Mouse (Mus musculus): ENCODE results near the gene Fnip2. TPM values are rescaled to one million over a fixed set of nuclear protein-coding genes. Genes with fewer than 3 reads are reported as not detected.

The Fnip2 gene
- 4.3 and 4.4 TPM in 2 replicates for polyA plus RNA-seq (2016; fragmentation: Nextera tagmentation; extraction: Ambion mirVana)

GRCm38 (mm10) chr3:79567703-79568362, at the start of gene Fnip2:
TSS of gene Fnip2 (minus strand) at chr3:79567796.
- no peaks in the 10 kb centered on the region for H3K9me3 ChIP-seq (replicated peaks)
- H3K36me3 ChIP-seq: no peaks in the 10 kb centered on the region
- peak within 1 kb of the TSS; percentile 90 for H3K27ac ChIP-seq (replicated peaks)
- peak; percentile 96 for DNase-seq (ENCODE audit: low spot score)
- under 1% methylated on average over 52 of the region's 55 CpGs for WGBS
- H3K27me3 ChIP-seq (ENCODE audit: low read depth, poor library complexity, severe bottlenecking): 0 out of 2 replicates have a peak, but pooled peaks cover 5% of the 10 kb centered on the region
- peaks cover 19% of the 10 kb centered on the region for H3K4me1 ChIP-seq
- H3K4me3 ChIP-seq: peak within 1 kb of the TSS; percentile 87

GRCm38 (mm10) chr3:79609886-79610285, 42.3 kb upstream of the Fnip2 start:
- DNase-seq (ENCODE audit: low spot score): no peak
- Histone ChIP-seq H3K4me3 (no peak overlapping the region), H3K9me3 (replicated peaks) (no peaks in the 10 kb centered on the region; the same call in 1 of the 2 replicates), H3K4me1 (no peaks in the 10 kb centered on the region), H3K27me3 (ENCODE audit: low read depth, poor library complexity, severe bottlenecking) (no peaks in the 10 kb centered on the region), H3K27ac (replicated peaks) (no peak overlapping the region), H3K36me3 (peaks cover 75% of the 10 kb centered on the region)
- 90% methylated on average over 2 of the region's 2 CpGs for WGBS

- Histone ChIP-seq H3K36me3 (peaks cover 77% of the 10 kb centered on the region), H3K9me3 (replicated peaks) (no peaks in the 10 kb centered on the region), H3K4me3 (no peak overlapping the region), H3K27me3 (ENCODE audit: low read depth, poor library complexity, severe bottlenecking) (no peaks in the 10 kb centered on the region), H3K4me1 (peaks cover 19% of the 10 kb centered on the region), H3K27ac (replicated peaks) (no peak overlapping the region)
- WGBS: 94% methylated on average over 7 of the region's 7 CpGs
- no peak for DNase-seq (ENCODE audit: low spot score)
Measured at GRCm38 (mm10) chr3:79595468-79595867, 27.9 kb upstream of the Fnip2 start.

DNA sequence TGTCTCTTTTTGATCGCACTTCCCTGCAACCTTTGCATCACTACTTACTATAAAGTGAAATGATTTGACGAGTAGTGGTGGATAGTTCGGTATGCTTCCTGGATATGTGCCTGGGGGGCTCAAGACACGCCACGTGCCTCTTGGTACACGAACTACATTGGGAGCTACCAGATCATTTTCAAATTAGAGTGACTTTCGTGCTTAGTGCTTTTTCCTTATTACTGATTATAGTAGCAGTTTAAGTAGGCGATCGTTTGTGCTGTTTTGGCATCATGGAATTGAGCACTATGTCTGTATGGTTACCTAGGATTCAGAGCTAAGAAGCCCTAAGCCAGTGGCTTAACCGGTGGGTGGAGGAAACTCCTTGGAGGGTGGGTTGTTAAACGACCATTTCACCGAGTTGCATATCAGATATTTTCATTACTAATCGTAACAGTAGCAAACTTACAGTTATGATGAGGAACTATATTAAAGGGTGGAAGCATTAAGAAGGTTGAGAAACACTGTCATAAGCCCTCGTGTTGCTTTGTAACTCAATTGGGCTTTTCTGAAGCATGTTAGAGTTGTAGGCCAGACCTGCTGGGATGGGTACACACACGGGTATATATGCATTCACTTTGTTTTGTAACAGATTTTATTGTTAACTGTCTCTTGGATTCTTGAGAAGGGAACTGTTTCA, 24.3 kb upstream of the Fnip2 start:
- Histone ChIP-seq H3K27ac (replicated peaks) (peak overlapping the region; percentile 95), H3K4me3 (peak overlapping the region; percentile 94), H3K27me3 (ENCODE audit: low read depth, poor library complexity, severe bottlenecking) (no peaks in the 10 kb centered on the region), H3K4me1 (peaks cover 22% of the 10 kb centered on the region), H3K9me3 (replicated peaks) (no peaks in the 10 kb centered on the region), H3K36me3 (peaks cover 42% of the 10 kb centered on the region)
- DNase-seq (ENCODE audit: low spot score): no peak
- WGBS: 9% methylated on average over 15 of the region's 15 CpGs

- Histone ChIP-seq H3K4me1 (peaks cover 24% of the 10 kb centered on the region), H3K4me3 (peak within 1 kb of the TSS; percentile 94), H3K27me3 (ENCODE audit: low read depth, poor library complexity, severe bottlenecking) (no peaks in the 10 kb centered on the region), H3K27ac (replicated peaks) (peak within 1 kb of the TSS; percentile 95), H3K36me3 (peaks cover 34% of the 10 kb centered on the region), H3K9me3 (replicated peaks) (no peaks in the 10 kb centered on the region)
- peak; percentile 85 for DNase-seq (ENCODE audit: low spot score)
- 3% methylated on average over 63 of the region's 63 CpGs for WGBS
Measured at GRCm38 (mm10) chr3:79590863-79591792, 23.5 kb upstream of the Fnip2 start, which contains the start of gene Ppid. TSS of gene Ppid (plus strand) at chr3:79591342.

GRCm38 (mm10) chr3:79589671-79590070, 22.1 kb upstream of the Fnip2 start:
- DNase-seq (ENCODE audit: low spot score): no peak
- WGBS: 83% methylated on average over 2 of the region's 2 CpGs
- Histone ChIP-seq H3K36me3 (peaks cover 19% of the 10 kb centered on the region), H3K9me3 (replicated peaks) (no peaks in the 10 kb centered on the region), H3K4me1 (peaks cover 24% of the 10 kb centered on the region), H3K4me3 (no peak overlapping the region), H3K27ac (replicated peaks) (no peak overlapping the region), H3K27me3 (ENCODE audit: low read depth, poor library complexity, severe bottlenecking) (no peaks in the 10 kb centered on the region)

DNA sequence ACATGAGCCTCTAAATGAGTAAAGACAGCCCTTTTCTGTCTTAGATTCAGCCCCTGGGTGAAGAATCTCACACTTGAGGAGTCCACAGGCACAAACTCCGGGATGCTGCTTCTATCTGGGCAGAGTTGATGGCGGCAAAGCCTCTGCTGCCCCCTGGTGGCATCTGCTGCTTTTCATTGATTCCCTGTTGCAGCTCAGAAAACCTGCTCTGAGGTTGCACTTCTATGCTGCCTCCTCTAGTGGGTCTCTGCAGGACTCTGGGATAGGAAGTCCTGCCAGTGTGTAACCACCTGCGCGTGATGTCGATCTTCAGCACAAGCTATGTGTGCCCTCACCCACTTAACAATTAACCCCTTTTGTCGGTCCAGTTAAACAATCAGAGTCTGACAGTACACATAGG, 19.2 kb upstream of the Fnip2 start:
- DNase-seq (ENCODE audit: low spot score): peak; percentile 92
- H3K27ac ChIP-seq (replicated peaks): no peak overlapping the region
- no peak overlapping the region for H3K4me3 ChIP-seq
- H3K4me1 ChIP-seq: peaks cover 12% of the 10 kb centered on the region; the same call in 1 of the 2 replicates
- no peaks in the 10 kb centered on the region for H3K27me3 ChIP-seq (ENCODE audit: low read depth, poor library complexity, severe bottlenecking)
- WGBS: 5% methylated on average over 6 of the region's 6 CpGs
- no peaks in the 10 kb centered on the region for H3K36me3 ChIP-seq
- no peaks in the 10 kb centered on the region for H3K9me3 ChIP-seq (replicated peaks)

- no peak for DNase-seq (ENCODE audit: low spot score)
- H3K4me3 ChIP-seq: no peak overlapping the region
- 87% methylated on average over 5 of the region's 5 CpGs for WGBS
- no peak overlapping the region for H3K27ac ChIP-seq (replicated peaks)
- no peaks in the 10 kb centered on the region for H3K9me3 ChIP-seq (replicated peaks)
- H3K27me3 ChIP-seq (ENCODE audit: low read depth, poor library complexity, severe bottlenecking): no peaks in the 10 kb centered on the region
- H3K4me1 ChIP-seq: peaks cover 19% of the 10 kb centered on the region
- no peaks in the 10 kb centered on the region for H3K36me3 ChIP-seq
Measured at GRCm38 (mm10) chr3:79579891-79580575, 12.4 kb upstream of the Fnip2 start.

DNA sequence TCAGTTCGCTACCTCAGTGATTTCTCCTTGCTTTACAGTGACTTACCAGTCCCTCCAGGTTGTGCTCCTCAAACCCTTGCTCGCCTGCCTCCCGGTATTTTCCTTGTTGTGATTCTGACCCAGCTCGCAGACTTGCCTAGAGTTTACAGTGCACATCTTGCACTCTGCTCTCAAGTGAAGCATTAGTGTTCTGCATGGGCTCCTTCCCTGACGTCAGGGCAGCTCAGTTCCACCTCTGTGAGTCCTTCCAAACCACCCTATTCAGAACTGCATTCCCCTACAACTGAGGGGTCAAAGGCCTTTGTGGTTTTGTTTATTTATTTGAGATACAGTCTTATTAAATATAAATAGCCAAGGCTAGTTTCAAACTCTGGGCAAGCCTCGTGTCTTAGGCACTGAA, 10.6 kb upstream of the Fnip2 start:
- H3K27ac ChIP-seq (replicated peaks): no peak overlapping the region
- H3K4me3 ChIP-seq: no peak overlapping the region
- H3K27me3 ChIP-seq (ENCODE audit: low read depth, poor library complexity, severe bottlenecking): no peaks in the 10 kb centered on the region
- WGBS: 68% methylated on average over 6 of the region's 6 CpGs
- H3K9me3 ChIP-seq (replicated peaks): no peaks in the 10 kb centered on the region
- peaks cover 19% of the 10 kb centered on the region for H3K4me1 ChIP-seq
- no peak for DNase-seq (ENCODE audit: low spot score)
- no peaks in the 10 kb centered on the region for H3K36me3 ChIP-seq

- Histone ChIP-seq H3K27me3 (ENCODE audit: low read depth, poor library complexity, severe bottlenecking) (no peaks in the 10 kb centered on the region), H3K9me3 (replicated peaks) (no peaks in the 10 kb centered on the region), H3K4me1 (peaks cover 19% of the 10 kb centered on the region), H3K27ac (replicated peaks) (no peak overlapping the region), H3K36me3 (no peaks in the 10 kb centered on the region), H3K4me3 (no peak overlapping the region)
- 93% methylated on average over 6 of the region's 6 CpGs for WGBS
- no peak for DNase-seq (ENCODE audit: low spot score)
Measured at GRCm38 (mm10) chr3:79577606-79578005, 10.0 kb upstream of the Fnip2 start.

DNA sequence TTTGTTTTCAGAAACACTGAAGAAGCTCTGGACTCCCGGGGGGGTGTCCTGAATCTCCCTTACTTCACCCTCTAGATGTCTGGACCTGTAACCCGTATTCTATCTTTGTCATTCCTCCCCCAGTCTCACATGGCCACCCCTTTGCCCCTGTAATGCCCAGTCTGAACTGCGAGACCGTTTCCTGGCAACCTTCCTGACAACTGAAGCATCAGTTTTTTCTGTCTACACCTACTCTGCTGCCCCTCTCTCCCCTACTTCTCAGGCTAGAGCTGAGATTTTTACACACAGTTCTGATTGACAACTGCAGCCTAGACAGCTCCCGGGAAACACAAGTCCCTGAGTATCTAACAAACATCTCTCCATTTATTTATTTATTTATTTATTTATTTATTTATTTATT, 9.3 kb upstream of the Fnip2 start:
- peak; percentile 17 for DNase-seq (ENCODE audit: low spot score)
- 27% methylated on average over 5 of the region's 5 CpGs for WGBS
- Histone ChIP-seq H3K27me3 (ENCODE audit: low read depth, poor library complexity, severe bottlenecking) (no peaks in the 10 kb centered on the region), H3K36me3 (no peaks in the 10 kb centered on the region), H3K27ac (replicated peaks) (0 out of 2 replicates have a peak overlapping the region, but pooled peaks have one; percentile 46), H3K9me3 (replicated peaks) (no peaks in the 10 kb centered on the region), H3K4me3 (no peak overlapping the region), H3K4me1 (peaks cover 19% of the 10 kb centered on the region)

GRCm38 (mm10) chr3:79576468-79576816, 8.8 kb upstream of the Fnip2 start:
- WGBS: 21% methylated on average over 3 of the region's 3 CpGs
- DNase-seq (ENCODE audit: low spot score): no peak
- Histone ChIP-seq H3K9me3 (replicated peaks) (no peaks in the 10 kb centered on the region), H3K27me3 (ENCODE audit: low read depth, poor library complexity, severe bottlenecking) (no peaks in the 10 kb centered on the region), H3K36me3 (no peaks in the 10 kb centered on the region), H3K4me3 (no peak overlapping the region), H3K4me1 (peaks cover 19% of the 10 kb centered on the region), H3K27ac (replicated peaks) (peak overlapping the region; percentile 46; the same call in 1 of the 2 replicates)

Measured in midbrain, embryonic 10.5 days (tissue).